Mouse (Mus musculus) neural tube, embryonic 10.5 days (tissue): ENCODE measurements around the gene Pacsin2.
"Not testable (repeated sequence)": the region's sequence is repeated elsewhere in the genome, so short reads cannot be mapped to it uniquely, and the experiment has no call there.

ENCODE experiments used
- DNase-seq: peaks from one replicate; pipeline ENCODE4 v3.0.0-alpha.2; 2017; ENCODE audit warnings: low spot score; ENCODE audit errors: extremely low spot score

Pacsin2 gene

DNA sequence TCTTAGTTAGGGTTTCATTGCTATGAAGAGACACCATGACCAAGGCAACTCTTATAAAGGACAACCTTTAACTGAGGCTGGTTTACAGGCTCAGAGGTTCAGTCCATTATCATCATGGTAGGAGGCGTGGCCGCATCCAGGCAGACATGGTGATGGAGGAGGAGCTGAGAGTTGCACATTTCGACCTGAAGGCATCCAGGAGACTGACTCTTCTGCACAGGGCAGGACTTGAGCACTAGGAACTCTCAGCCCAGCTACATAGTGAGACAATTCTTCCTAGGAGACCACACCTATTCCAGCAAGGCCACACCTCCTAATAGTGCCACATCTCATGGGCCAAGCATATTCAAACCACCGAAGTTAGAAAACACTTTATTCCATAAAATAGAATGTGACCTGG, 15.4 kb upstream of the Pacsin2 start:
- DNase-seq = no peak

GRCm38 (mm10) chr15:83478096-83478495, 13.7 kb upstream of the Pacsin2 start:
- DNase-seq = no peak

DNA sequence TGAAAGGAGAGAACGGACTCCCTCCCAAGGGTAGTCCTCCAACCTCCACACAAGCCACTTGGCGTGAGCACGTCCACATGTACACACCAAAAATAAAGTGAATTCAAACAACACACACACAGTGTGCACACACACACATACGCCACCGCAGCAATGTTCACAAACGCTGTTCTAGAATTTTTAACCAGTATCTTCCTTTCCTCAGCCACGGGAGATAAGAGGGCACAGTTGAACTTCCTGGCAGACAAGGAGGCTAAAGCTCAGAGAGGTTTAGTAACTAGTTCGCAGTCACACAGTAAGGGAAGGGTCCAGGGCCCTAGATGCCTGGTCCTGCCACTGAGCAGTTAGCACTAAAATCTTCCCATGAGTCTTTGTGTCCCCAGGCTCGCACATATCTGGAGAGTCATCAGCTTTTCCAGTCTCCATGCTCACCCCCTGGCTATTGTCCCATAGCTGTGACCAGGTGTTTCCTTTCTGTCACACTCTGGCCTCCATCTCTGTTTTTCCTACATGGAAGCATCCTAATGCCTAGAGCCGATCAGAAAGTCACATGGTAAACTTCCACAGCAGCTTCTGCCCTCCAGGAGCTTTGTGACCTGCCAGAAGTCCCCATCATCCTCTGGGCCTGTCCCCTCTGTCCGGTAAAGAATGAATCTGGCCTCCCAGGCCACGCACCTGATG, 12.3 kb upstream of the Pacsin2 start:
- DNase-seq = no peak

- no peak for DNase-seq
These were observed 10.0 kb upstream of the Pacsin2 start for GRCm38 (mm10) chr15:83474466-83474836.

DNA sequence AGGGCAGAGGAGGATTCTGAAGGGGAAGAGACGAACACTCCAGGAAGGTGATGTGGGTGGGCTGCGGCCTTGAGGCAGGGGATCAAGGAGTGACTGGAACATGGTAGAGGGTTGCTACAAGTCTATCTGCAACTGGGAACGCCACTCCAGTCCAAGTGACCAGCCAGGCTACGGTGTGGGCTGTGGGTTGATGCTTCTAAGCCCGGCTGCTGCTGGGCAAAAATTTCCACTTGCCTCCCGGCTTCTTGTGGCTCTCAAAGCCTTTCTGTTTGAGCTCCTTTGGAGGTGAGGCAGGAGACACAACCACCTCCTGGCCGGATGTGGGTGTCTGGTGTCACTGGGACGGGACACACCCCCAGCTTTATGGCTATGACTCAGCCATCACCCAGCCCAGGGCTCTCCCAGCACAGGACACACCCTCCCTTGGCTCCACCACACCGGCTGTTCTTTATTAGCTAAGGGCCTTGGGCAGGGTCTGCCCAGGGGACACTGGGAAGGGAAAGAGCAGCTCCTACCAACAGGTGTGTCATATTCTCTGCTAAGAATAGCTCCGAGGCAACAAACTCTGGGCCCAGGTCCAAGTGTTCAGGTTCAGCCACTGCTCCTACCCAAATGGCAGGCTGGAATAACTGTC, 9.5 kb upstream of the Pacsin2 start:
- DNase-seq = no peak

GRCm38 (mm10) chr15:83473251-83473650, 8.8 kb upstream of the Pacsin2 start:
- no peak for DNase-seq

DNA sequence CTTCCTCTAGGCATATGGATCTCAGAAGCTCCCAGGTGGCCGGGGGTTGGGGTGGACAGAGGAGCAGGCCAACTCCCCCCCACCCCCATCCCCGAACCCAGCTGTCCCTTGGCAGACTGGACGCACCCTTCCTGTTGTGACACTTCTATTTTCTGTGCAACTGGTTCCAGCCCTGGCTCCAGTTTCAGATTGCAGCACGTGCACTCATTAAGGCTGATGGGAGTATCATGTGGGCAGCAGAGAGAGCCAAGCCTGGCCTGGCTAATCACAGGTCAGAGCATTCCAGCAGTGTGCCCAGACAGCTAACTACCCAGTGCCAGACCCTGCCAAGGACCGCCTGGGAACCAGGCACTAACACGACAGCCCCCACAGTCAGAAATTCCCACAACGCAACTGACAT, 7.1 kb upstream of the Pacsin2 start:
- no peak for DNase-seq

DNA sequence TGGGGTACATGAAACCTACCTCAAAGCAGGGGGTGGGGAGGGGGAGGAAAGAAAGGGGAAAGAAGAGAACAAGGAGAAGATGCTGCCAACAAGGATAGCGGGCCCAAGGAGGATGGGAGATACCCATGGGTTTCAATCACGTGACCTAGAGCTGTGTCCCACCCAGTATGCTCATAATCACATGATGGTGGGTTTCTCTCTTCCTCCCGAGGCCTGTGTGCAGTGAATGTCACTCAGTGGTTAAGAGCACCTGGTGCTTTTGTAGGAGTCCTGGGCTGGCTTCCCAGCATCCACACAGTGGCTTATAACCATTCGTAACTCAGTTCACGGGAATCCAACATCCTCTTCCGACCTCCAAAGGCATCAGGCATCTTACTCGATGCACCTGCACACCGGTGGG, 6.0 kb upstream of the Pacsin2 start:
- no peak for DNase-seq

- no peak for DNase-seq
These were observed 4.9 kb upstream of the Pacsin2 start for GRCm38 (mm10) chr15:83469279-83469821.

DNA sequence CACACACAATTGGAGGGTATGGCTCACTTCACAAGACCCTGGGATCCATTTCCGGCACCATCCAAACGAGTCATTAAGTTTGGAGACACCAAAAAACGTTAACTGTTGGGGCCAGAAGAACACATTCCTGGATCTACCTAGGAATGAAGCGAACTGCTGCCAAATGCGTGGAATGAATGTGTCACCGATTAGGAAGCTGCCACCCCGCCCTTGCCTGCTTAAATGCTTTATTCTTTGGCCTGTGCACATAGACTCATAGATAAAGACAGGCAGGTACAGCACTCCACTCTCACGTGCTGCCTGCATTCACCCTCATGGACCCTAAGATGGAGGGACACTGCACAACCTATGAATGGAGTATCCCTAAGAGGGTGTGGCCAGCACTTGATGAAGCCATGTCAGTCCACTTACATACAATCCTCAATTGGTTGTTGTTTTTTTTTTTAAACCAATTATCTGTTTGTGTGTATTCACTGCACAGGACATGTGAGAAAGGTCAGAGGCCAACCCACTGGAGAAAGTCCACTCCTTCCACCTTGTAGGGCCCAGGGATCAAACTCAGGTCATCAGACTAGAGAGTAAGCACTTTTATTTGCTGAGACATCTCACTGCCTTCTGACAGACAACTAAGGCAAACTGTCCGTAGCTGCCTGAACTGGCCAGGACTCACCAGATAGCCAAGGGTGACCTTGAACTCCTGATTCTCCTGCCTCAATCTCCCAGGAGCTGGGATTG, 3.0 kb upstream of the Pacsin2 start:
- DNase-seq = no peak

- DNase-seq = no peak
These were observed 1.9 kb upstream of the Pacsin2 start for GRCm38 (mm10) chr15:83466331-83466730.

- no peak for DNase-seq
These were observed 672 bp upstream of the Pacsin2 start for GRCm38 (mm10) chr15:83464905-83465650.

DNA sequence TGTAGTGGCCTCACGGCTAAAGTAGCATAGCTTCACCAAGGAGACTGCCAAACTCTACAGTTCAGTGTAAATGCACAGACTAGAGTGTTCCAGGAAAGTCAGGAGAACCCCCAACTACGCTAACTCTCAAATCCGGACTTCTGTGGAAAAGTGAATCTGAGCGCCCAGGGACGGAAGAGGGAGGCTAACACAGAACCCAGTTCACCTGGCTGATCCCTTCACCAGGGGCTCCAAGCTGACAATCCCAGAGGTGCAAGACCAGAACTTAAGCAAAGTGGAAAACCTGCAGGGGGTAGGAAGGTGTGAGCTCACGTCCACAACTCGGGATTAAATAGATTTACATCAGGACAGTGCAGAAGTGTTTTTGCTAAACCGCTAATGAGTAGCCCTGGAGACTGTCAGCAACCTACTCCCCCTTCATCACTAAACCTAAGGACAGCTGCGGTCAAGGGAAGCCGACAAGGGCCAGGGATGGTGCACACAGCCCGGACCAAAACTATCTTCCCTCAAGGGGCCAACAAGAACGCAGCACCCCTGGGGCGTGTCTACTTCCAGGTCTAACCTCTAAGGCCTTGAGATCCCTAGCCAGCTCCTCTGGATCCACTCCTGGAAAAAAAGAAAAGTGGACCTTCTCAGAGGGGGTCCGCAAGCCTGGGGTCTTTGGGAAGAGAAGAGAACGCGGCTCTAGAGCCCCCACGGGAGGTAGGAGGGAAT, 880 bp downstream of the Pacsin2 start:
- DNase-seq = no peak

GRCm38 (mm10) chr15:83462349-83462748, 2.1 kb downstream of the Pacsin2 start:
- DNase-seq = not testable (repeated sequence)

GRCm38 (mm10) chr15:83460891-83461290, 3.5 kb downstream of the Pacsin2 start:
- no peak for DNase-seq

- DNase-seq = no peak
These were observed 6.9 kb downstream of the Pacsin2 start for GRCm38 (mm10) chr15:83457541-83457940.

DNA sequence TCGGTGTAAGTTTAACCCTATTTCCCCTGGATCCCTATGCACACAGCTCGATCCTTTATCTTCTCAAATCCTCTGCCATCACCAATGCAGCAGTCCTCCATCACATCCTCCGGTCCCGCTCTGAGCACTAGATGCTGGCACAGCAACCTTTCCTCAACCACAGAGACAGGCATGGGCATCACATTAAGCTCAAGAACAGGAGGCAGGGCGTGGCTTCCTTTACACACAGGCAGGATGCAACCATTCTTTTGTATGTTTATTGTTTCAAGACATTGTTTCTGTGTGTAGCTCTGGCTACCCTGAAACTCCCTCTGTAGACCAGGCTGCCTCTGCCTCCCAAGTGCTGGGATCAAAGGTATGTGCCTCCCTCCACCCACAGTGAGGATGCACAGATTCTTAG, 8.8 kb downstream of the Pacsin2 start:
- DNase-seq = no peak

GRCm38 (mm10) chr15:83455034-83455433, 9.4 kb downstream of the Pacsin2 start:
- no peak for DNase-seq

- no peak for DNase-seq
These were observed 10.0 kb downstream of the Pacsin2 start for GRCm38 (mm10) chr15:83454419-83454818.

- DNase-seq = no peak
These were observed 10.5 kb downstream of the Pacsin2 start for GRCm38 (mm10) chr15:83453879-83454278.

DNA sequence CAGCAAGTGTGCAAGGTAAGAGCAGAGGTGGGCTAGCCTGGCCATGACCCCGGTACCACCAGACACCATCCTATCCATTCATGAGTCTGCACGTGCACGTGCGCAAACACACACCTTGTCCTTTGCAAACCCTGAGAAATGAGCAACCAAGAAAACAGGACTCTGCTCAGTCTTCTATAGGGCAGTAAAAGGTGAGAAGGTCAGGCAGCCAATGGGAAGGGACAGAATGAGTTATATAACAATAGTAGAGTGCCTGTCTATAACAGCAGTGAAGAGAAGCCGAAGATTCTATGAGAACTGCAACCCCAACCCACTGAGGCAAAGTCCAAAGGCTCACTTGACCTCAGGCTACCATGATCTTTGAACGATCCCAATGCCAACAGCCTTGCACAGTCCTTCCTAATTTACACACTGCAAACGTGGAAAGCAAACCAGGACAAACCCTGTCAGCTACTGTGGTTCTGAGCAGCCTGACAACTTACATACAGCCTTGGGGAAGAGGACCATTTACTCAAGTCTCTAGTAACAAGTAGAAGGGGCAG, 12.1 kb downstream of the Pacsin2 start:
- no peak for DNase-seq
